Mouse (Mus musculus) CH12.LX (cell line): ENCODE results near the gene Cst3. TPM values are rescaled to one million over a fixed set of nuclear protein-coding genes. Genes with fewer than 3 reads are reported as not detected.

Source experiments
- DNase-seq: peaks from one replicate; pipeline ENCODE4 v3.0.0-alpha.2; 2013; ENCODE audit errors: extremely low read depth
- H3K27ac ChIP-seq: 2 replicates; pipeline ENCODE4 v1.5.1; 2012; ENCODE audit warnings: low read depth, mild to moderate bottlenecking, control low read depth, moderate library complexity; ENCODE audit not compliant: insufficient read depth
- H3K27me3 ChIP-seq: replicated peaks from 2 replicates; pipeline ENCODE3; 2012; ENCODE audit warnings: inconsistent platforms
- H3K36me3 ChIP-seq, 2 experiments: replicated peaks in 1 of 2; 2 replicates each; pipeline versions ENCODE3 to v1.6.1; 2012; ENCODE audit warnings: inconsistent platforms in 1 of 2, low read length in 1 of 2, mild to moderate bottlenecking in 1 of 2, mixed read lengths in 1 of 2, moderate library complexity in 1 of 2; ENCODE audit not compliant: control insufficient read depth in 1 of 2, insufficient read depth in 1 of 2
- H3K4me1 ChIP-seq, 2 experiments: 2 replicates each; pipeline ENCODE4 v1.6.1; 2012; ENCODE audit warnings: inconsistent platforms in 1 of 2, moderate library complexity in 1 of 2; ENCODE audit not compliant: insufficient read depth in 2 of 2, control insufficient read depth in 1 of 2
- H3K4me2 ChIP-seq: 2 replicates; pipeline ENCODE4 v1.6.1; 2012; ENCODE audit warnings: low read depth, mild to moderate bottlenecking, control low read depth; ENCODE audit not compliant: poor library complexity, insufficient read depth, severe bottlenecking
- H3K4me3 ChIP-seq, 3 experiments: fragments of 150-350 bp in 1 of 3; sonication (generic) in 1 of 3; replicated peaks in 1 of 3; 2 replicates each; pipeline versions ENCODE3 to v1.5.1; 2011 to 2012; ENCODE audit warnings: low read depth in 2 of 3, low read length in 2 of 3, mild to moderate bottlenecking in 2 of 3, moderate library complexity in 2 of 3, control low read depth in 1 of 3, improper control_type of control experiment in 1 of 3, inconsistent platforms in 1 of 3, mixed read lengths in 1 of 3; ENCODE audit not compliant: poor library complexity in 1 of 3
- H3K79me2 ChIP-seq: replicated peaks from 2 replicates; pipeline ENCODE4 v1.6.1; 2012; ENCODE audit warnings: mild to moderate bottlenecking, moderate library complexity; ENCODE audit not compliant: control insufficient read depth, poor library complexity, insufficient read depth, severe bottlenecking; ENCODE audit errors: extremely low read depth
- H3K9ac ChIP-seq: 2 replicates; pipeline ENCODE4 v1.6.1; 2012; ENCODE audit warnings: low read depth, mild to moderate bottlenecking, control low read depth, moderate library complexity; ENCODE audit not compliant: insufficient read depth
- H3K9me3 ChIP-seq: replicated peaks from 2 replicates; pipeline ENCODE3; 2012; ENCODE audit warnings: low read length, inconsistent platforms, mixed read lengths
- BHLHE40 ChIP-seq: IDR thresholded peaks from 2 replicates; pipeline ENCODE4 v1.6.1; 2011; ENCODE audit warnings: mild to moderate bottlenecking, low read depth, low read length, improper control_type of control experiment
- CHD1 ChIP-seq: IDR thresholded peaks from 2 replicates; pipeline ENCODE4 v1.6.1; 2012; ENCODE audit warnings: low read depth, low read length, improper control_type of control experiment, inconsistent platforms
- CHD2 ChIP-seq: IDR thresholded peaks from 2 replicates; pipeline ENCODE4 v1.6.1; 2011; ENCODE audit warnings: low read length, improper control_type of control experiment
- CTCF ChIP-seq, 2 experiments: IDR thresholded peaks in 1 of 2; conservative IDR thresholded peaks in 1 of 2; 2 replicates each; pipeline ENCODE4 v1.5.1; 2011 to 2012; ENCODE audit warnings: low read depth in 2 of 2, low read length in 2 of 2, improper control_type of control experiment in 1 of 2, inconsistent platforms in 1 of 2, mild to moderate bottlenecking in 1 of 2, moderate library complexity in 1 of 2
- E2F4 ChIP-seq: IDR thresholded peaks from 2 replicates; pipeline ENCODE4 v1.6.1; 2011; ENCODE audit warnings: low read depth, low read length, improper control_type of control experiment; ENCODE audit not compliant: insufficient replicate concordance
- ELF1 ChIP-seq: IDR thresholded peaks from 2 replicates; pipeline ENCODE4 v1.6.1; 2014; ENCODE audit warnings: low read depth, mild to moderate bottlenecking, inconsistent platforms, low read length, improper control_type of control experiment
- EP300 ChIP-seq: IDR thresholded peaks from 2 replicates; pipeline ENCODE4 v1.6.1; 2011; ENCODE audit warnings: low read length, improper control_type of control experiment
- ETS1 ChIP-seq: conservative IDR thresholded peaks from 2 replicates; pipeline ENCODE4 v1.6.1; 2012; ENCODE audit warnings: low read depth, mild to moderate bottlenecking, inconsistent platforms, low read length, improper control_type of control experiment, moderate library complexity
- GABPA ChIP-seq: IDR thresholded peaks from 2 replicates; pipeline ENCODE4 v1.6.1; 2012; ENCODE audit warnings: low read depth, low read length, improper control_type of control experiment, inconsistent platforms; ENCODE audit not compliant: insufficient replicate concordance
- HCFC1 ChIP-seq: IDR thresholded peaks from 2 replicates; pipeline ENCODE4 v1.6.1; 2012; ENCODE audit warnings: low read depth, mild to moderate bottlenecking, inconsistent platforms, low read length, improper control_type of control experiment
- IRF4 ChIP-seq: IDR thresholded peaks from 2 replicates; pipeline ENCODE4 v1.6.1; 2014; ENCODE audit warnings: low read depth, mild to moderate bottlenecking, inconsistent platforms, low read length, improper control_type of control experiment
- JUN ChIP-seq: IDR thresholded peaks from 2 replicates; pipeline ENCODE4 v1.6.1; 2011; ENCODE audit warnings: low read depth, mild to moderate bottlenecking, low read length, improper control_type of control experiment, moderate library complexity; ENCODE audit not compliant: insufficient read depth
- JUND ChIP-seq: conservative IDR thresholded peaks from 2 replicates; pipeline ENCODE4 v1.6.1; 2011; ENCODE audit warnings: low read depth, low read length, improper control_type of control experiment
- KAT2A ChIP-seq: IDR thresholded peaks from 2 replicates; pipeline ENCODE4 v1.6.1; 2012; ENCODE audit warnings: low read length, improper control_type of control experiment, inconsistent platforms; ENCODE audit not compliant: insufficient replicate concordance
- MAFK ChIP-seq: IDR thresholded peaks from 2 replicates; pipeline ENCODE4 v1.6.1; 2011; ENCODE audit warnings: low read length, improper control_type of control experiment; ENCODE audit not compliant: insufficient replicate concordance
- MAX ChIP-seq: IDR thresholded peaks from 2 replicates; pipeline ENCODE4 v1.6.1; 2011; ENCODE audit warnings: low read length, improper control_type of control experiment
- MAZ ChIP-seq: IDR thresholded peaks from 2 replicates; pipeline ENCODE4 v1.6.1; 2012; ENCODE audit warnings: low read depth, mild to moderate bottlenecking, inconsistent platforms, low read length, improper control_type of control experiment, moderate library complexity
- MEF2A ChIP-seq: IDR thresholded peaks from 2 replicates; pipeline ENCODE4 v1.6.1; 2014; ENCODE audit warnings: low read depth, mild to moderate bottlenecking, inconsistent platforms, low read length, improper control_type of control experiment, borderline replicate concordance
- MXI1 ChIP-seq: IDR thresholded peaks from 2 replicates; pipeline ENCODE4 v1.6.1; 2011; ENCODE audit warnings: mild to moderate bottlenecking, low read depth, low read length, improper control_type of control experiment
- MYC ChIP-seq: IDR thresholded peaks from 2 replicates; pipeline ENCODE4 v1.6.1; 2011; ENCODE audit warnings: low read depth, mild to moderate bottlenecking, improper control_type of control experiment, low read length
- NELFE ChIP-seq: IDR thresholded peaks from 2 replicates; pipeline ENCODE4 v1.6.1; 2011; ENCODE audit warnings: low read depth, low read length, improper control_type of control experiment
- NRF1 ChIP-seq: IDR thresholded peaks from 2 replicates; pipeline ENCODE4 v1.6.1; 2014; ENCODE audit warnings: low read depth, mild to moderate bottlenecking, inconsistent platforms, low read length, improper control_type of control experiment, moderate library complexity
- PAX5 ChIP-seq: IDR thresholded peaks from 2 replicates; pipeline ENCODE4 v1.6.1; 2012; ENCODE audit warnings: low read length, inconsistent platforms, mixed read lengths
- POLR2A ChIP-seq: IDR thresholded peaks from 2 replicates; pipeline ENCODE4 v1.6.1; 2011; ENCODE audit warnings: low read depth, mild to moderate bottlenecking, improper control_type of control experiment, low read length
- POLR2AphosphoS2 ChIP-seq: IDR thresholded peaks from 2 replicates; pipeline ENCODE4 v1.6.1; 2011; ENCODE audit warnings: low read depth, low read length, improper control_type of control experiment
- RAD21 ChIP-seq: IDR thresholded peaks from 2 replicates; pipeline ENCODE4 v1.6.1; 2011; ENCODE audit warnings: low read depth, mild to moderate bottlenecking, low read length, improper control_type of control experiment, moderate library complexity
- RCOR1 ChIP-seq: conservative IDR thresholded peaks from 2 replicates; pipeline ENCODE4 v1.6.1; 2012; ENCODE audit warnings: low read depth, mild to moderate bottlenecking, inconsistent platforms, low read length, improper control_type of control experiment
- SIN3A ChIP-seq: IDR thresholded peaks from 2 replicates; pipeline ENCODE4 v1.6.1; 2012; ENCODE audit warnings: low read length, improper control_type of control experiment, inconsistent platforms
- SMC3 ChIP-seq: IDR thresholded peaks from 2 replicates; pipeline ENCODE4 v1.6.1; 2011; ENCODE audit warnings: low read depth, low read length, improper control_type of control experiment
- TBP ChIP-seq: conservative IDR thresholded peaks from 2 replicates; pipeline ENCODE4 v1.6.1; 2011; ENCODE audit warnings: low read depth, low read length, improper control_type of control experiment
- TCF12 ChIP-seq: IDR thresholded peaks from 2 replicates; pipeline ENCODE4 v1.6.1; 2014; ENCODE audit warnings: low read depth, mild to moderate bottlenecking, inconsistent platforms, low read length, improper control_type of control experiment
- UBTF ChIP-seq: IDR thresholded peaks from 2 replicates; pipeline ENCODE4 v1.6.1; 2012; ENCODE audit warnings: low read depth, mild to moderate bottlenecking, inconsistent platforms, low read length, improper control_type of control experiment, moderate library complexity
- USF1 ChIP-seq: IDR thresholded peaks from 2 replicates; pipeline ENCODE4 v1.6.1; 2014; ENCODE audit warnings: low read depth, mild to moderate bottlenecking, inconsistent platforms, low read length, improper control_type of control experiment
- USF2 ChIP-seq: conservative IDR thresholded peaks from 2 replicates; pipeline ENCODE4 v1.6.1; 2011; ENCODE audit warnings: low read depth, low read length, improper control_type of control experiment
- ZC3H11A ChIP-seq: IDR thresholded peaks from 2 replicates; pipeline ENCODE4 v1.6.1; 2012; ENCODE audit warnings: low read depth, mild to moderate bottlenecking, inconsistent platforms, low read length, improper control_type of control experiment
- ZKSCAN1 ChIP-seq: IDR thresholded peaks from 2 replicates; pipeline ENCODE4 v1.6.1; 2012; ENCODE audit warnings: low read depth, inconsistent platforms, low read length, improper control_type of control experiment, borderline replicate concordance
- ZMIZ1 ChIP-seq: IDR thresholded peaks from 2 replicates; pipeline ENCODE4 v1.6.1; 2012; ENCODE audit warnings: low read depth, mild to moderate bottlenecking, inconsistent platforms, low read length, improper control_type of control experiment
- ZNF384 ChIP-seq: IDR thresholded peaks from 2 replicates; pipeline ENCODE4 v1.6.1; 2012; ENCODE audit warnings: low read depth, low read length, improper control_type of control experiment, inconsistent platforms
- dilution Hi-C: fragments of 300-500 bp; cut with MboI; formaldehyde crosslinking; loops from 2 replicates; pipeline ENCODE4 v1.14.3; 2020; ENCODE audit warnings: low sequenced_read_pairs; ENCODE audit not compliant: extremely low pct_unique_long_range_greater_than_20kb, extremely low pct_ligation_motif_present
- in situ Hi-C: fragments of 300-500 bp; cut with MboI; formaldehyde crosslinking; loops from 3 replicates; pipeline ENCODE4 v1.14.3; 2019; ENCODE audit warnings: low sequenced_read_pairs, low pct_ligation_motif_present, low pct_unique_long_range_greater_than_20kb, mixed read lengths
- polyA plus RNA-seq: library from polyadenylated mRNA; unstranded; fragments of >175 nt; gene quantifications from 2 replicates; pipeline ENCODE4 v1.2.1, GENCODE M21; 2012; ENCODE audit warnings: low read depth; ENCODE audit not compliant: insufficient read length
- total RNA-seq, 2 experiments: library from RNA; depleted of rRNA; stranded (reverse); fragments of 300-350 nt in 1 of 2; fragments of >200 nt in 1 of 2; gene quantifications; 2 replicates each; pipeline ENCODE4 v1.2.3; 2012 to 2014

The Cst3 gene
- total and polyA plus RNA-seq, 3 experiments = 156 to 231 (median 209) TPM

DNA sequence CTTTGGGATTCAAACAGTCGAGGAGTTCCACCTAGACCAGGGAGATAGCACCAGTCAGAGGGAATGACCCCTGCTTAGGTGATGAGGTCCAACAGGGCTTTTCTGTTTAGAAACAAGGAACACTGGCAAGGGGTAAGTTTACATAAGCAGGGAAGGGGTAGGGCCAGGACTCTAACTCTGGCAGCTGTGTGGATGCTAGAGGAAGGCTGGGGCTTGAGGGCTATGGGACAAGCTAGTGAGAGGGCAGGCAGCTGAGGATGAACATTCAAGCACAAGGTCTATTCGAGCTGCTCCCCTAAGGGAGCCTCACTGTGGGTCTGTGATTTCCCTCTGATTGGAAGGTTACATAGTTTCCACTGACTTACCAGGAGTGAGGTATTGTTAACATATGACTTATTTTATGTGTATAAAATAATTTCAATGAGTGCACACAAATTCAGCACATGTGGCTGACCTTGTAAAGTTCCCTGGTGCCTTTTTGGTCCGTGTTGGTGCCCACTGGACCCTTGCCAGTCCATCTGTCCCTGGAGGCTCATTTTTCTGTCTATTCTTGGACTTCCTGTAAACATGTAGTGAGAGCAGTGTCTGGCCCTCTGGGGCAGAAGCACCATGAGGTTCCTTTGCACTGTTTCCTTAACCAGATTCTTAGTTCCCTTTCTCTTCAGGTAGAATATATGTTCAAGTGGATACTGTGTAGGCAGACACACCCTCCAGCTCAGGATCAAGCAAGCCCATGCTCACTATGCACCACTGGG lies 1.7 kb upstream of the Cst3 start:
- in situ Hi-C loops = no loop called here
- H3K27ac ChIP-seq = peak overlapping the region; percentile 43
- peak; percentile 45 for DNase-seq

DNA sequence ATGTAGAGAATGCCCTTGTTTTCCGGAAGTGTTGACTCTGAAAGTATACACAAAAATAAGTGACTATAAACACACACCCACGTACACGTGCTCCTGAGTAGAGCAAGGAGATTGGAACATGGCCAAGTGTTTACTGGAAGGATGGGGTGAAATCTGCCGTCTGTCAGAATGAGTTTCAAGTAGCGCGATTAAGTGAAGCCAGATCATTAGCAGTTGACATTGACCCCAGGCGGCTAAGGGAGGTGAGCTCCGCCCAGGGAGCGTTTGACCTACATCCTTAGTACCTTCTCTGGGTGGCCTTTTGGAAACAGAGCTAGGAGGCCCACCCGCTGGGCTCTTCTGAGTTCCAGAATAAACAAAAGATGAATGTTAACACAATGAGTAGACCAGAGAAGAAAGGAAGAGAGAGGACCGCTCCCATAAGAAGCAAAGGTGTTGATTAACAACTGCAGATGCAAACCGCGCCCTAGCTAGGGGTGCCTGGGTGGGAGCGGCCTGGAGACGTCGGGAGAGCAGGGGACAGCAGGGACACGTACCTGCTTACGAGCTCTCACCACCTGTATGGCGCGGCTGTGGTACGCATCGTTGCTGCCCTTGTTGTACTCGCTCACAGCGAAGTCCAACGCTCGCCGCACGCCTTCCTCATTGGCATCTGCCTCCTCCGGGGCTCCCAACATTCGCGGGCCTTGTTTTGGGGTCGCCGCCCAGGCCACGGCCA lies 716 bp downstream of the Cst3 start:
- H3K79me2 ChIP-seq = peaks cover 16% of the 10 kb centered on the region
- peak overlapping the region; percentile 86 to 98 (median 94) for H3K4me3 ChIP-seq
- H3K4me2 ChIP-seq = peak overlapping the region; percentile 87
- peaks cover 7 to 30% of the 10 kb centered on the region in 2 experiments for H3K36me3 ChIP-seq
- dilution Hi-C loops (no loop called here), in situ Hi-C loops (no loop called here)
- no peaks in the 10 kb centered on the region for H3K27me3 ChIP-seq
- H3K9ac ChIP-seq = peak overlapping the region; percentile 84
- H3K4me1 ChIP-seq = peaks cover 15 to 58% of the 10 kb centered on the region in 2 experiments
- H3K9me3 ChIP-seq = no peaks in the 10 kb centered on the region
- no peak for DNase-seq
- H3K27ac ChIP-seq = peak overlapping the region; percentile 59; the same call in 1 of the 2 replicates
- TF ChIP-seq MYC (no peak), ZKSCAN1 (no peak), GABPA (no peak), MEF2A (no peak), SIN3A (no peak; the same call in 1 of the 2 replicates), MXI1 (no peak), TBP (no peak), HCFC1 (no peak), E2F4 (no peak), ZMIZ1 (no peak), EP300 (no peak), JUND (no peak), ETS1 (no peak), SMC3 (no peak)

More for the DNA sequence above, 1.7 kb upstream of the Cst3 start:
- H3K4me3 ChIP-seq = no peak overlapping the region
- peaks cover under 1 to 13% of the 10 kb centered on the region in 2 experiments for H3K36me3 ChIP-seq
- H3K9ac ChIP-seq = peak overlapping the region; percentile 16; the same call in 1 of the 2 replicates
- no peaks in the 10 kb centered on the region for H3K27me3 ChIP-seq
- H3K79me2 ChIP-seq = peaks cover 16% of the 10 kb centered on the region
- H3K4me2 ChIP-seq = 0 out of 2 replicates have a peak overlapping the region, but pooled peaks have one; percentile 55
- no peaks in the 10 kb centered on the region for H3K9me3 ChIP-seq
- dilution Hi-C loops = no loop called here
- no peak for TF ChIP-seq RAD21
- no peak for TF ChIP-seq NRF1
- TF ChIP-seq HCFC1 = 0 out of 2 replicates have a peak, but pooled peaks have one; percentile 17
- no peak for TF ChIP-seq CHD1
- no peak for TF ChIP-seq PAX5
- no peak for TF ChIP-seq ZMIZ1
- TF ChIP-seq ETS1 = 0 out of 2 replicates have a peak, but pooled peaks have one; percentile 13
- no peak for TF ChIP-seq POLR2A
- TF ChIP-seq NELFE = no peak
- no peak for TF ChIP-seq MAZ
- no peak for TF ChIP-seq JUND
- 0 out of 2 replicates have a peak, but pooled peaks have one; percentile 17 for TF ChIP-seq BHLHE40
- no peak for TF ChIP-seq CTCF (conservative IDR thresholded peaks at IDR 0.05 in 1 of 2, IDR thresholded peaks at IDR 0.05 in 1 of 2; ENCODE audit: low read depth in 2 of 2, low read length in 2 of 2)
- TF ChIP-seq ELF1 = peak; percentile 53
- no peak for TF ChIP-seq UBTF
- TF ChIP-seq JUN = no peak
- TF ChIP-seq ZKSCAN1 = no peak
- TF ChIP-seq TBP = no peak
- peak; percentile 96 for TF ChIP-seq MEF2A
- no peak for TF ChIP-seq USF2
- TF ChIP-seq MAX = no peak
- peak; percentile 54; the same call in 1 of the 2 replicates for TF ChIP-seq CHD2
- no peak for TF ChIP-seq ZNF384
- TF ChIP-seq MYC = peak; percentile 64; the same call in 1 of the 2 replicates
- no peak for TF ChIP-seq RCOR1
- TF ChIP-seq E2F4 = no peak
- TF ChIP-seq MXI1 = no peak
- TF ChIP-seq ZC3H11A = no peak
- 0 out of 2 replicates have a peak, but pooled peaks have one; percentile 30 for TF ChIP-seq SIN3A
- TF ChIP-seq MAFK = no peak
- TF ChIP-seq TCF12 = peak; percentile 62; the same call in 1 of the 2 replicates
- no peak for TF ChIP-seq SMC3
- TF ChIP-seq USF1 = no peak
- peak; percentile 73 for TF ChIP-seq EP300
- TF ChIP-seq IRF4 = peak; percentile 66
- TF ChIP-seq KAT2A = no peak
- no peak for TF ChIP-seq GABPA
- no peak for TF ChIP-seq POLR2AphosphoS2
- peaks cover 15 to 58% of the 10 kb centered on the region in 2 experiments for H3K4me1 ChIP-seq
